Mouse (Mus musculus): ENCODE data around the gene Pfn1.

DNA sequence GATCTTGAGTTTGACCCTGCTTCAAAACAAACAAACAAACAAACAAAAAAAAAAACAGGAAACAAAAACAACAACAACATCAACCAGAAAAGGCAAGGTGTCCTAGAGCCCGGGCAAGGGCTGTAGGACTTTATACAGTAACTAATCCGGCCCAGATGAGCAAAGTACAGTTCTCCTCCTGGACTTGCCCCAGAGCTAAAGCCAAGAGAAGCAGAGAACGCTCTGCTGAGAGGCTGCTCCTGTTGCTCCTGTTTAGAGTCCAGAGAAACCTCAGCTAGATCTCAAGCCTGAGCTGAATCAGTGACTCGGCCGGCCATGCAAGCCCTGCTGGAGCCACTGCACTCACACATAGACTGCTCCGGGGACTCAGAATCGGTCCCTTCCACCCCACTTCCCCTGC is 24.3 kb downstream of the Pfn1 start:
- no peak for TF ChIP-seq MAFK (IDR thresholded peaks at IDR 0.05; ENCODE audit: insufficient read depth, low read depth, low read length)
- no peak for TF ChIP-seq HCFC1 (IDR thresholded peaks at IDR 0.05; ENCODE audit: borderline replicate concordance, insufficient read depth, low read length)

Measured in ES-E14 (cell line).